Mouse (Mus musculus) hindbrain, embryonic 14.5 days (tissue): ENCODE measurements at regions not wholly inside any gene's neighbourhood (a gene's known extent, or its start where the extent isn't known, plus 50 kb on each side); places are given as distances from the start of the nearest gene placed in this dataset.
A peak's percentile ranks its signal among the peaks of the same experiment; 100 is the strongest.

Source experiments
- ATAC-seq: fragments of 200-750 bp; cut with Nextera tagmentation; 2 replicates; pipeline ENCODE4 v1.8.0; 2017; ENCODE audit warnings: moderate number of reproducible peaks, mild to moderate bottlenecking, moderate TSS enrichment, moderate library complexity; ENCODE audit not compliant: low FRiP score
- DNase-seq: peaks from one replicate; pipeline ENCODE4 v3.0.0-alpha.2; 2015; ENCODE audit warnings: low spot score
- H3K27ac ChIP-seq: fragments of 300-500 bp; sonication (generic); 2 replicates; pipeline ENCODE4 v1.5.1; 2014; ENCODE audit warnings: mild to moderate bottlenecking, moderate library complexity
- H3K27me3 ChIP-seq: fragments of 300-500 bp; sonication (generic); 2 replicates; pipeline ENCODE4 v1.6.1; 2014; ENCODE audit warnings: mild to moderate bottlenecking, low read length, mixed read lengths; ENCODE audit not compliant: control insufficient read depth, insufficient read depth
- H3K36me3 ChIP-seq: fragments of 300-500 bp; sonication (generic); replicated peaks from 2 replicates; pipeline ENCODE4 v1.6.1; 2014; ENCODE audit not compliant: control insufficient read depth, insufficient read depth
- H3K4me1 ChIP-seq: fragments of 300-500 bp; sonication (generic); replicated peaks from 2 replicates; pipeline ENCODE4 v1.6.1; 2014; ENCODE audit warnings: antibody characterized with exemption, low read length, mixed read lengths; ENCODE audit not compliant: control insufficient read depth, insufficient read depth
- H3K4me2 ChIP-seq: fragments of 300-500 bp; sonication (generic); replicated peaks from 2 replicates; pipeline ENCODE4 v1.6.1; 2014; ENCODE audit warnings: mild to moderate bottlenecking, moderate library complexity
- H3K4me3 ChIP-seq: fragments of 300-500 bp; sonication (generic); replicated peaks from 2 replicates; pipeline ENCODE4 v1.5.1; 2014; ENCODE audit warnings: mild to moderate bottlenecking, low read length
- H3K9ac ChIP-seq: fragments of 300-500 bp; sonication (generic); 2 replicates; pipeline ENCODE4 v1.6.1; 2014
- H3K9me3 ChIP-seq: fragments of 300-500 bp; sonication (generic); 2 replicates; pipeline ENCODE4 v1.6.1; 2016; ENCODE audit warnings: low read length; ENCODE audit not compliant: control insufficient read depth
- WGBS: fragments of 180-500 bp; shearing (Covaris S2); extraction: QIAGEN DNeasy Blood & Tissue Kit; methylation state at CpG from one replicate; pipeline ENCODE4 v1.1.7; 2014; 5-methylcytosine and 5-hydroxymethylcytosine counted together

GRCm38 (mm10) chr3:50987821-50988220, 236.4 kb upstream of the Noct start:
- Histone ChIP-seq H3K27ac (no peak overlapping the region), H3K4me2 (no peak overlapping the region), H3K9me3 (no peaks in the 10 kb centered on the region), H3K9ac (no peak overlapping the region), H3K4me1 (no peaks in the 10 kb centered on the region; the same call in 1 of the 2 replicates), H3K4me3 (no peak overlapping the region), H3K36me3 (no peaks in the 10 kb centered on the region), H3K27me3 (no peaks in the 10 kb centered on the region)
- 96% methylated on average over 12 of the region's 12 CpGs for WGBS
- DNase-seq (no peak), ATAC-seq (no peak)

- DNase-seq (no peak), ATAC-seq (no peak)
- H3K9ac ChIP-seq = no peak overlapping the region
- H3K36me3 ChIP-seq = no peaks in the 10 kb centered on the region
- no peak overlapping the region for H3K4me2 ChIP-seq
- no peak overlapping the region for H3K4me3 ChIP-seq
- H3K4me1 ChIP-seq = no peaks in the 10 kb centered on the region; the same call in 1 of the 2 replicates
- no peaks in the 10 kb centered on the region for H3K9me3 ChIP-seq
- H3K27me3 ChIP-seq = no peaks in the 10 kb centered on the region
- H3K27ac ChIP-seq = no peak overlapping the region
- 81% methylated on average over 11 of the region's 11 CpGs for WGBS
These were observed 233.4 kb upstream of the Noct start for GRCm38 (mm10) chr3:50990810-50991209.

GRCm38 (mm10) chr3:50992581-50993313, 231.5 kb upstream of the Noct start:
- DNase-seq (no peak), ATAC-seq (peak; percentile 43; the same call in 1 of the 2 replicates)
- H3K4me3 ChIP-seq = no peak overlapping the region
- 33% methylated on average over 9 of the region's 9 CpGs for WGBS
- no peaks in the 10 kb centered on the region; the same call in 1 of the 2 replicates for H3K4me1 ChIP-seq
- no peak overlapping the region for H3K4me2 ChIP-seq
- no peaks in the 10 kb centered on the region for H3K36me3 ChIP-seq
- H3K27ac ChIP-seq = 0 out of 2 replicates have a peak overlapping the region, but pooled peaks have one; percentile 16
- H3K27me3 ChIP-seq = no peaks in the 10 kb centered on the region
- H3K9ac ChIP-seq = no peak overlapping the region
- no peaks in the 10 kb centered on the region for H3K9me3 ChIP-seq

GRCm38 (mm10) chr3:50999745-51000144, 224.5 kb upstream of the Noct start:
- Histone ChIP-seq H3K4me2 (no peak overlapping the region), H3K27ac (no peak overlapping the region), H3K4me1 (peaks cover 11% of the 10 kb centered on the region; the same call in 1 of the 2 replicates), H3K36me3 (no peaks in the 10 kb centered on the region), H3K9ac (no peak overlapping the region), H3K27me3 (no peaks in the 10 kb centered on the region), H3K9me3 (no peaks in the 10 kb centered on the region), H3K4me3 (no peak overlapping the region)
- ATAC-seq (no peak), DNase-seq (no peak)
- WGBS = 85% methylated on average over 3 of the region's 3 CpGs

GRCm38 (mm10) chr3:51000938-51001337, 223.3 kb upstream of the Noct start:
- H3K27ac ChIP-seq = no peak overlapping the region
- H3K4me2 ChIP-seq = no peak overlapping the region
- no peak overlapping the region for H3K4me3 ChIP-seq
- WGBS = 92% methylated on average over 7 of the region's 7 CpGs
- H3K36me3 ChIP-seq = no peaks in the 10 kb centered on the region
- H3K27me3 ChIP-seq = no peaks in the 10 kb centered on the region
- no peak for DNase-seq
- H3K9ac ChIP-seq = no peak overlapping the region
- ATAC-seq = no peak
- H3K9me3 ChIP-seq = no peaks in the 10 kb centered on the region
- peaks cover 11% of the 10 kb centered on the region; the same call in 1 of the 2 replicates for H3K4me1 ChIP-seq

GRCm38 (mm10) chr3:51002662-51003061, 221.6 kb upstream of the Noct start:
- WGBS = 32% methylated on average over 6 of the region's 6 CpGs
- no peak for DNase-seq
- ATAC-seq = no peak
- Histone ChIP-seq H3K4me3 (no peak overlapping the region), H3K9ac (peak overlapping the region; percentile 8; the same call in 1 of the 2 replicates), H3K27me3 (no peaks in the 10 kb centered on the region), H3K4me2 (no peak overlapping the region), H3K4me1 (peaks cover 11% of the 10 kb centered on the region; the same call in 1 of the 2 replicates), H3K36me3 (no peaks in the 10 kb centered on the region), H3K27ac (no peak overlapping the region), H3K9me3 (no peaks in the 10 kb centered on the region)

- Histone ChIP-seq H3K9me3 (no peaks in the 10 kb centered on the region), H3K9ac (no peak overlapping the region), H3K36me3 (no peaks in the 10 kb centered on the region), H3K4me3 (no peak overlapping the region), H3K27me3 (no peaks in the 10 kb centered on the region), H3K4me2 (no peak overlapping the region), H3K4me1 (peaks cover 11% of the 10 kb centered on the region; the same call in 1 of the 2 replicates), H3K27ac (no peak overlapping the region)
- WGBS = 38% methylated on average over 8 of the region's 8 CpGs
- ATAC-seq (no peak), DNase-seq (no peak)
These were observed 220.6 kb upstream of the Noct start for GRCm38 (mm10) chr3:51003506-51004170.

- no peaks in the 10 kb centered on the region for H3K9me3 ChIP-seq
- no peaks in the 10 kb centered on the region for H3K27me3 ChIP-seq
- H3K9ac ChIP-seq = no peak overlapping the region
- H3K4me2 ChIP-seq = no peak overlapping the region
- peaks cover 11% of the 10 kb centered on the region; the same call in 1 of the 2 replicates for H3K4me1 ChIP-seq
- no peaks in the 10 kb centered on the region for H3K36me3 ChIP-seq
- DNase-seq (no peak), ATAC-seq (no peak)
- WGBS = 88% methylated on average over 1 of the region's 1 CpGs
- H3K4me3 ChIP-seq = no peak overlapping the region
- H3K27ac ChIP-seq = no peak overlapping the region
These were observed 220.0 kb upstream of the Noct start for GRCm38 (mm10) chr3:51004216-51004615.

- no peak for DNase-seq
- WGBS = 87% methylated on average over 5 of the region's 5 CpGs
These were observed 215.1 kb upstream of the Noct start for GRCm38 (mm10) chr3:51009098-51009497.

More at GRCm38 (mm10) chr3:51009098-51009497, 215.1 kb upstream of the Noct start:
- Histone ChIP-seq H3K4me1 (no peaks in the 10 kb centered on the region), H3K27me3 (no peaks in the 10 kb centered on the region), H3K4me2 (no peak overlapping the region), H3K9me3 (no peaks in the 10 kb centered on the region), H3K36me3 (no peaks in the 10 kb centered on the region), H3K9ac (no peak overlapping the region), H3K27ac (no peak overlapping the region), H3K4me3 (no peak overlapping the region)
- no peak for ATAC-seq
